Mouse (Mus musculus) ovary, adult 18-20 months (tissue): ENCODE results near the gene Mn1.

ENCODE experiments used
- DNase-seq: peaks from one replicate; pipeline ENCODE4 v3.0.0; 2022; ENCODE audit warnings: low spot score, mixed read lengths

Mn1 gene

DNA sequence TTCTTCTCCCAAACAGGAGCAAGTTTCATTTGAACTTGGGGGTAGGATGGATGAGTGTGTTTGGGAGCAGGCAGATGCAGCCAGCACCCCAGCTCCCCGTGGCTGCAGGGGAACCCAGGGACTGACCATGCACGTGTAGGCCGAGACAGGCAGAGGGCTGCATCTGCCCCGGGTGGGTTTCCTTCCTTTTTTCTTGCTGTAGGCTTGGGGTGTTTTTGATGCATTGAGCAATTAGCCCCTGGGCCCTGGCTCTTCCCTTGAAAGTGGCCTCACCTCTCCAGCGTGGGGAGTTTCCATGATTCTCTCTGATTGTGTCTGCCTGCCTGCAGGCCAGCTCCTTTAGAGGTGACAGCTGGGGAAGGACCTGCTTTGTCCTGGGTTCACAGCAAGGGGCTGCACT lies 15.7 kb downstream of the Mn1 start:
- DNase-seq = no peak

DNA sequence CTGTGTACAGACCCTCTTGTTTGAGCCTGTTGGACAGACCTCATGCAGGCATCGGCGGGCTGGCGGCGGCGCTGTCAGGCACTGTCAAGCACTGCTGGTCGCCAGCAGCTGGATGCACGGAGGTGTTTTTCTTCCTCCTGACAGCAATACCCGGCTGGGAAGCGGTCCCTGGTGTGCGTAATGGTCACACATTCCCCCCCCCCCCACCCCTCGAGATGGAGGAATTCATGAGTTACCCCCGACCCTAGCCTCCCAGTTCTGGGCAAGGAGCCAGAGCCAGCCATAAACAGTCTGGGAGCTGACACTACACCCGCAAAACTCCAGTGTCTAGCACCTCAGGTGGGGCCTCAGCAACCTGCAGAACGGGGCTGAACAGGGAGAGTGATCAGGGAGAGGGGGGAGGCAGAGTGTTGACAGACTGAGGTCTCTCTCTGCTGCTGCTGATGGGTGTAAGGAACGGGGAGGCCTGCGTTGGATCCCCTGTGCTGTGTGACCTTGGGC lies 17.2 kb downstream of the Mn1 start:
- no peak for DNase-seq

DNA sequence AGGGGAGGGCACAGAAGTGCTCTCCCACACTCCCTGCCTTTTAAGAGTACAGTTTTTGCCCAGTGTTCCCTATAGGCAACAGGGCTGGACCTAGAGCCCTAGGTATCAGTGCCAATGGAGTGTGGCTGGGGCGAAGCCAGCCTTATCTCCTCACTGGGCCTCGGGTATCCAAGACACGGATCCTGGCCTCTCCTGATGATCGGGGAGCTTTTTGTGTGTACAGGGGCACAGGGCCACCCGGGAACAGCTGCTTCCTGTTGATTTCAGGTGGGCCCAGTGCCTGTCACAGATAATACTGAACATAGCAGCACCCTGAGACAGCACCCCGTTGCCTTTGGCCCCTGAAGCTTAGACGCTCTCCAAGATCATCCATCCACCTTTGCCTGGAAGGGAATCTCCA lies 19.1 kb downstream of the Mn1 start:
- DNase-seq = no peak

DNA sequence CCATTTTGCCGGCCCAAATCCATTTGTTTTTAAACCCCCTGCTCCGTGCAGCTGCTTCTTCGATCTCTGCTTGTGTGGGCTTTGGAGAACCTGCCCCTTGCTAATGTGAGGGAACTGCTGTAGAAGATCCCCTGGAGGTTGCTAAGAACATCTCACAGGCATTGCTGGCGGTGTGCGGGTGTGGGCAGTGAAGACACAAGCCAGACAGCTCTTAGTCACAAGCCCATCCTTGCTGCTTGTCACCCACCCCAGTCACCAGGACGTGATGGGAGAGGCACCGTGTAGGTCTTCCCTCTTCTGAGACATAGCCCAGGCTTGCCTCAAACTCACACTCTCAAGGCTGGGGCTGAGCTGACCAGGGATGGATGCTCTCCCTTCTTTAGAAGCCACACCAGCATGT lies 20.0 kb downstream of the Mn1 start:
- DNase-seq = no peak

DNA sequence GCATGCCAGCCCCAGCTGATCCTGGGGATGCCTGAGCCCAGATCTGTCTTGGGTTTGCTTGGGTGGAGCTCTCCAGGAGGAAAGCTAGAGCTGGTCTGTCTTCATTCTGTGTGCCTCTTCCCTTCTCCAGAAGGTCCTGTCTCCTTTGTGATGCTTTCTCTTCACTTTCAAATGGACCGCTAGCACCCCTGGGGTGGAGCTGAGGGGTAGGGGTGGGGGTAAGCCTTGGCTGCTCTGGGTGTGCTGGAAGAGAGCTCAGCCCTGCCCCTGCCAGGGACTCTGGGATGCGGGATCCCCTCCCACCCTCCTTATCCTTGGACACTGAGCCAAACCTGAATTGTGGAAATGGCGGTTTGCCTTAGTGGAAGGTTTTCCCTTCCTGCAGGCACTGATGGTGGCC lies 21.2 kb downstream of the Mn1 start:
- no peak for DNase-seq

DNA sequence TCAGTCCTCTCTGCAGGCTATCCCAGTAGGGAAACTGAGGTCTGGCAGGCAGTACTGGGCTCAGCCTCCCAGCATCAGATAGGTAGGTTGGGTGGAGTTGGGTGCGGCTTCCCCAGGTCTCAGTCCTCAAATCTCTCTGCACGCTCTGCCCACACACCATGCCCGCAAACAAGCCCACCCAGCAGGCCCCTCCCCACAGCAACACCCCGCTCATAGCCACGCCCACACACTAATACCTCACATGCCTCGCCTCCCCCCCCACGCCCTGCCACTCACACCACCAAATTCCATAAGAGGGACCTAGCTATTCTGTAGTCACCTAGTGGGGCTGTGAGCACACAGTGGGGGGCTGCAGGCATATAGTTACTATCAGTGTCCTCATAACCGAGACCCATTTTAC lies 21.7 kb downstream of the Mn1 start:
- DNase-seq = no peak

DNA sequence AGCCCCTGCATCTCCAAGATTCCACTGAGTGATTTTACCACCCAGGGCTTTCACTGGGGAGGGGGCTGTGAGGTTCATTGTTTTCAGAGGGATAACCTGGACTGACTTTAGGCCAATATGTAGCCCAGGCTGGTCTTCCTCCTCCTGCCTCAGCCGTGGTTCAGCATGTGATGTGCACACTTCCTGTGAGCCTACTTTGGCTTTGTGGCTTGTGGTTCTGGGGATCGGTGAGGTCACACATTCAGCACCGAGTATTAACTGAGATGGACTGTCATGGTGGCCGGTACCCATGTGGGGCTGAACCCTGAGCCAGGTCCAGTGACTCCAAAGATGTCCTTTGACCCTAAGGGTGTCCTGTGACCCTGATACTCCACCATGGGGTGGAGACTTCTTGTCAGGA lies 23.1 kb downstream of the Mn1 start:
- DNase-seq = no peak

DNA sequence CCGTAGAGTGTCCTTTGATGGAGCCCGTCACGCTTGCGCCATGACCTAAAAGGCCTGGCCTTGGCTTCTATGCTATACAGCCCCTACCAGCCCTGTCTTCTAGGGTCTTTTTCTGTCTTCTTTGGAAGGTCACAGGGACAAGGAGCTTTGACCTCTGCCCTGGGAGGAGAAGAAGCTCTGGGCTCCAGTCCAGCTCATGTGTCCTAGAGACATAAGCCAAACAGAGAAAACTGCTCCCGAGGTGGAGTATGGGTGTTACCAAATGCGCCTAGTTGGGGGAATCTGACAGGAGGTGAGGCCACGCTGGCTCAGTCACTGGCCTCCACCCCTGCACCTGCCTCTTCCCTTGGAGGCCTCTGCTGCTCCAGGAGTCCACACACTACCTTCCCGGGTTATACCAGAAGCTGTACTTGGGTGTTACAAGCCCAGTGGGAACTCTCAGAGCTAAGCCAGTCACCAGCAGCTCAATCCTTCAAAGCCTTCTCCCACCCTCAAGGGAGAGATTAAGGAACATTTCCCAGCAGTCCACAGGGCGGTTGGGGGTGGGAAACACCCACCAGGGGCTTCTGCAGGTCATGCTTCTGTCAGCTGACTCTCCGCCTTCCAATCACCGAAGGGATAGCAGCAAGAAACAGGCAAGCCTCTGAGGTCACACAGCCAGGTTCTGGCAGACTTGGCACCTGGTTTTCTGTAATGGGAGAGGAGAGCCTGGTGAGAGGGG lies 25.1 kb downstream of the Mn1 start:
- DNase-seq = no peak

- no peak for DNase-seq
Observed at GRCm38 (mm10) chr5:111443636-111444035, 26.5 kb downstream of the Mn1 start.

DNA sequence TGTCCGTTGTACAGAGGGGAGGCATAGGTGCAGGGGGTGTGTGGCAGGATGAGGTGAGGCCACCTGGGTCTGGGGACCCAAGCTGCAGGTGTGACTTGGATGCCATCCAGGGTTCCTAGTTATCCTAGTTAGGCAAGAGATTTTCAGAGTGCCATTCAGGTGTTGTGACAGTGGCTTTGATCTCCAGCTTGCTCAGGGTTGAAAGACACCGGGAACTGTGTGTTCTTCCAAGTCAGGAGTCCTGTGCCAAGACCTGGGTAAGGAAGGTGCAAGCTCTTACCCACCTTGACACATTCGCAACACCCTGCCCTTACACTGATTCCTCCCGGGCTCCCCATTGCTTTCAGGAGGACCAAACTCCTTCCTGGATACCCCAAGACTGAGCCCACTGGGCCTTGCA lies 27.2 kb downstream of the Mn1 start:
- DNase-seq = no peak

DNA sequence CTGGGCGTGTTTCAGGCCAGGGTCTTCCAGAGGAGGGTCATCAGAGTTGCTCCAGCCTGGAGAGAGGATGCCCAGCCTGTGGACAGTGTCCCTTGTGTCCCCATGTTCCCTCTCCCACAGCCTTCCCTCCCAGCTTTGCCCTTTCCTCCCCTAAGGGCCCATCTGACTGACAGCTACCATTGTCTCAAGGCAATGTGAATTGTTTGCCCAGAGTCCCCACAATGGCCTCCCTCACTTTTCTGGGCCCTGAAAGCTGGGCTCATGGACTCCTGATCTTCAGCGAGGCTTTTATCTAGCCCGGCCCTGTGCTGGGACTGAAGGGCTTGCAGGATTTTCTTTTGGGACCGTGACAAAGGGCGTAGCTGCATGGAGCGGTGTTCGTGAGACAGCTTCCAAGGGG lies 29.5 kb downstream of the Mn1 start:
- no peak for DNase-seq

DNA sequence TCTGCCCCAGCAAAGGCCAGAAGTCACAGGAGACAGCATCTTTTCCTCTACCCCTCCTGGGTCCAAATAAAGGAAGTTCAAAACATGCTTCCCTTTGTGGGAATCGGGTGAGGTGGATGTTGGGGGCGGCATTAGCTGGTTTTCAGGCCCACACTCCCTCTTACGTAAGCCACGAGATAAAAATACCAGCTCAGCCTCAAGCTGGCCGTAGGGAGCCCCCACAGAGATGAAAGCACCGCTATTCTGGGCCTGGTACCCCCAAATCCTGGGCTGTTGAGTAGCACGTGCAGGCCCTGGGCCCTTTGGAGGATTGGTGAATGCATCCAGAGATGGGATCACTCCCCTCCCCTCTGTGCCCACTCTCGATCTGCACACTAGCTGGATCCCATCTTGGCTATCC lies 32.5 kb downstream of the Mn1 start:
- no peak for DNase-seq

DNA sequence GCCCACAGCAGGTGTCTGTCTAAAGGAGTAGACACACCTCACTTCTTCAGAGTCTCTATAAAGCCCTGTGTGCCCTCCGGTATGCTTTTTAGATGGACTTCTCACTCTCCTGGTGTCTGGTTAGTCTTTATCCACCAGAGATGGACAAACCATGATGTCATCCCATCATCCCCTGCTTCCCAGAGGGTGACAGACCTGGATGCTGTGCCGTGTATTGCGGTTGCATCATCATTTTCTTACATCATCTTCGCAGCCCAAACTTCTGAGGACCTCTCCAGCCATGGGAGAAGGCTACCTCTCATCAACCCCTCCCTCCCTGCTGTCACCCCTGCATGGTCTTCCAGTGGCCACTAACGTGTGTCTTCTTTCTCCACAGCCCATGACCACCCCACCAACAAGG lies 37.1 kb downstream of the Mn1 start:
- no peak for DNase-seq

- no peak for DNase-seq
Observed at GRCm38 (mm10) chr5:111454876-111455275, 37.7 kb downstream of the Mn1 start.

GRCm38 (mm10) chr5:111458675-111459074 lies 41.5 kb downstream of the Mn1 start:
- DNase-seq = no peak

DNA sequence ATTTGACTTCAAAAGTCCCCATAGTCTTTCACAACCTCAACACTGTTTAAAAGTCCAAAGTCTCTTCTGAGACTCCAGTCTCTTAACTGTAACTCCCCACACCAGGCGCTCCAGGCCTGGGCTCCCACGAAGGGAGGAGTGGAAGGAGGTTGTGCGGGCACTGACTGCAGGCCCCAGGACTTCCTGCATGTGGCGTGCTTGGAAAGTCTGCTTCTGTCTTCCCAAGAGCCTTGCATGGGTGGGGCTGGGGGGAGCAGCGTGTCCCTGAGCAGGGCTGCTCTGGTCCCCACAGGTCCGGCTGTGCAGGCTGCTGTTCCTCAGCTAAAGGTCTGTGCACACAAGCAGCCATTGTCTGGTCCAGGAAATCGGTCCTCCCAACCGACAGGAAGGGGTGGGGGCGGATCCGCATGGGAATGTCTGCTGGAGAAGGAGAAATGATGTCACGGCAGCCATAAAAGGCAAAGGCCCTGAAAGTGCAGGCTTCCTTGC lies 48.7 kb downstream of the Mn1 start:
- DNase-seq = no peak

- DNase-seq = no peak
Observed at GRCm38 (mm10) chr5:111466429-111466828, 49.3 kb downstream of the Mn1 start.

DNA sequence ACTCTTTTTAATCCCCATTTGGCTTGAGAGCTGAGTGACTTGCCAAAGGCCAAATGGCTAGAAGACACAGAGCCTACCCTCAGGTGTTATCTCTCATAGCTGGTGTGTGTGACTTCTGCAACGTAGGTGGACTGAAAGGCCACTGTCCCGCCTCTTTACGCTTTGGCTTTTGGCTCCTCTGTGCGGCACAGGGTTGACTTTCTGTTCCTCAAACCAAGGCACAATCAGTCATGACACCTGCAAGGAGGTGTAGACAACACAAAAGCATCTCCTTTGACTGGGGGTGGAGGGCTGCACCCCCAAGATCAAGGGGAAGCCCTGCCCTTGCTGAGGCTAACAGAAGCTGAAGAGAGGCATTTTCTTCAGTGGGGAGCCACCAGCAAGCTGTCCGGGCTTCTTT lies 50.5 kb downstream of the Mn1 start:
- no peak for DNase-seq

- DNase-seq = no peak
Observed at GRCm38 (mm10) chr5:111469195-111469882, 52.2 kb downstream of the Mn1 start.

DNA sequence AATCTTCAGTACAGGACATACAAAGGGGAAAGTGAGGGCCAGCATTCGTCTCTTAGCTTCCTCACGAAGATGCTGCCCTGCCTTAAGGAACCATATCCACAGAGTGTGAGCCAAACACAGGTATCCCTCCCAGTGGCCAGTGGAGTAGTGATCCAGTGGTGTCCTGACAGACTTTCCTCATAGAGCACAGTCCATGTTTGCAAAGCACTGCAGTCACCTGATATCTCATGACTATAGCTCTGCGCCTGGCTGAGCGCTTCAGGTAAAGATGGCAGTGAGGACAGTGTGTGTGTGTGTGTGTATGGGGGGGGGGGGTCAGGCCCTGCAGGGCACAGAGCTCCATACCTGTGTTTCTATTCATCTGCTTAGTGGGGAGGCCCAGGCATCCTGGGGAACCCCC lies 53.7 kb downstream of the Mn1 start:
- DNase-seq = no peak

DNA sequence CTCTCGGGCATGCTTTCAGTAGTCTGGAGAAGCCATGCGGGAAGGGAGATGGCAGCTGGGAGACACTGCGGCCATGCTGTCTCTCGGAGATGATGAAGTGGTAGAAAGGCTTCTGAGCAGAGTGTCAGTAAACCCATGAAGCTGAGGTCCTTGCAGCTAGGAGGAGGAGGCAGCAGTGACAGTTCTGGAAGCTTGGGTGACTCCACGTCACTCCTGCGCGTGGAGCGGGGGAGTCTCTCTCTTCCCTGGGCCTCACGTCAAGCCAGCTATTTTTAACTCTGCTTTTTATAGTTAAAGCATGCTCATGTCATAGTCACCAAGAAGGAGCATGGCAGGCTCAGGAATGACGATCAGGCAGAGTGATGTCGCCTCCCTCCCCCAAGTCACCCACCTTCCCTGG lies 56.3 kb downstream of the Mn1 start:
- DNase-seq = no peak

DNA sequence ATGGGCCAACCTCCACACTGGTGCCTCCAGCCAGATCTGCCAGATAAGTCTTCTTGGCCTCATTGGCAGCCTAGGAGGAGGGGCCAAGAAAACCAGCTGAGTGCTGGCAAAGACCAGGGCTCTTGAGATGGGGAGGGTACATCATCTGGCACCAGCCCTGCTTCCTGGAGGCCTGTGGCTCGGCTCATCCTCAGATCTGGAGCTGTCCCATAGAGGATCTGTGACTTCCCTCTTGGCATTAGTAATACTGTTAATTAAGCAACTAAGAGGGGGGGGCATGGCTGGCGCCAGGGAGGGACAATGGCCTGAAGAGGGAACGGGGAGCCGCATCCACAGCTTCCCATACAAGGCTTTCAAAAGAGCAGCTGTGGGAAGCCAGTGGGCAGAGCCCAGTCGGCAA lies 58.6 kb downstream of the Mn1 start:
- DNase-seq = no peak

DNA sequence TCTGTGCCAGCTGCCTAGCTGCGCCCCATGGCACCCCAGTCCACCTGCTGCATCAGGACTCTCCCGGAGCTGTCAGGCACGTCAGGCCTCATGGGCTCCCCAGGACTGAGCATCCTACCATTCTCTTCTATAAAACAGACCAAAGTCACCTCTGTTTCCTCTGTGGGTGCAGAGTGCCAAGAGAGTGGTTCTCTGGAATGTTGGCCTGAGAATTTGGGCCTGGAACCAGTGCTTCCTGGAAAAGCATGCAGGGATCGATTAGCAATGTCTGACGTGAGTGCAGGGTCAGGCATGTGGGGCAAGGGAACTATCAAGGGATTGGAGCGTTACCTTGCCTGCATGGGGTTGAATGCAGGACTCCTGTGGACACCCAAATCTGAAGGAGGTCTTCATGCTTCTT lies 59.0 kb downstream of the Mn1 start:
- no peak for DNase-seq

DNA sequence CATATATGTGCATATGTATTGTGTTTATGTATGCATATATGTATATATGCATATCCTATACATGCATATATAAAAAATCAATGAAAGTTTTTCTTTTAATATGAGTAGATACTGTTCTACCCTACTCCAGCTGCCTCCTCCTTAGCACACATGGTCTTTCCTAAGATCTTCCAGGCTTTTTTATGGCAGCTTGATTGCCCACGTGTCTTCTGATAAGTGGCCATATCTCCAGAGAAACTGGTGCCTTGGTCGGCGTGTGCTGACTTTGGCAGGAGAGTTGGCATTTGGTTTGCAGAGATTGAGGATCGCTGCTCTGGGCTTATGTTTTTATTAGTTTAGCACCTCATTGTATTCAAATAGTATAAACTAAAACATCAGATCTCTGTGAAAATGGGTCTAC lies 68.7 kb downstream of the Mn1 start:
- DNase-seq = no peak
